Mouse (Mus musculus) gastrocnemius, adult 18-20 months (tissue): Measurements from ENCODE around the gene Adam22. TPM values are rescaled to one million over a fixed set of nuclear protein-coding genes. Genes with fewer than 3 reads are reported as not detected.
"Not testable (repeated sequence)": the region's sequence is repeated elsewhere in the genome, so short reads cannot be mapped to it uniquely, and the experiment has no call there.

Source experiments
- DNase-seq: peaks from one replicate; pipeline ENCODE4 v3.0.0; 2021; ENCODE audit warnings: low spot score
- microRNA-seq: library from miRNA; unstranded; fragments of <30 nt; microRNA quantifications from one replicate; pipeline ENCODE4 v1.2.0, GENCODE M21; 2021
- total RNA-seq, 2 experiments: library from RNA; stranded (reverse); gene quantifications; 2 replicates each; pipeline ENCODE4 v1.2.3; 2021

Gene Adam22
- total RNA-seq, 2 experiments from 2014 or later, result 2.4 to 3.3 TPM

GRCm38 (mm10) chr5:8058056-8058455, 309.9 kb downstream of the Adam22 start:
- no peak for DNase-seq

- DNase-seq, result no peak
Measured at GRCm38 (mm10) chr5:8057018-8057323, 311.0 kb downstream of the Adam22 start.

- peak; percentile 63 for DNase-seq
Measured at GRCm38 (mm10) chr5:8056141-8057017, 311.6 kb downstream of the Adam22 start.

DNA sequence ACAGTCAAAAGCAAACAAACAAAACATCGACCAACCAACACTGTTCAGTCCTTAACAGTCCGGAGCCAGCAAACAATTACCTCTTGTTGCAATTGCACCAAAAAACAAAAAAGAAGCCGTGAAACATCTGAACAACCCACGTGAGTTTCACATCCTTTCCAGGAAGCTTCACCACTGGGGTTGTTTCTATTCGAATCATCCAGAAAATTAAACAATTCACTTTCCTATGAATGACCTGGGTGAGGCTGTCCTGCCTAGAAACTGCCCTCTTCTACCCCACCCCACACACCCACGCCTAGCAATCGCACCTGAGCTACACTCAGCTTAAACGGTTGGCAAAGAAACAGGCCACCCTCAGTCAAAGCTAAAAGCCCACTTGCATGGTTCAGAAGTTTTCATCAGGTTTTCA, 312.2 kb downstream of the Adam22 start:
- no peak for DNase-seq

- DNase-seq, result peak; percentile 36
Measured at GRCm38 (mm10) chr5:8053827-8054226, 314.1 kb downstream of the Adam22 start.

GRCm38 (mm10) chr5:8045855-8046254, 322.1 kb downstream of the Adam22 start, which contains the start of gene Sri:
TSS of gene Sri (plus strand) at chr5:8046078.
- DNase-seq, result no peak

- not testable (repeated sequence) for DNase-seq
Measured at GRCm38 (mm10) chr5:8034596-8034995, 333.4 kb downstream of the Adam22 start.

Small RNA genes lying within 50 kb of the gene (microRNA-seq; reads per million reads assigned to microRNA genes)
- gene Gm24196, result not detected

Other genes starting within 250 kb of the Adam22 start
- under 1 TPM; 0.21 to 0.55 TPM for gene Dbf4, start 54.6 kb upstream of the Adam22 start, total RNA-seq
- 1 to 10 TPM; 2.8 to 4.3 TPM for gene Slc25a40, start 54.7 kb upstream of the Adam22 start, total RNA-seq